Comparison of ENCODE assay signal across 16 mouse cellular contexts in genomic region chr10:93212699-93213098, GRCm38 (mm10).
"Had no signal": no experiment of that assay in that cellular context is flagged by ENCODE, and none has a peak within 500 bp of the region (broad histone marks: within the 10 kb centered on the region; RNA-seq: fewer than 3 reads in every experiment).

No protein-coding gene starts in this region.

- ATAC-seq: lung, postnatal 0 days; midbrain, embryonic 13.5 days; midbrain, embryonic 15.5 days had no signal

- H3K9ac ChIP-seq: liver, embryonic 15.5 days; lung, embryonic 15.5 days; midbrain, embryonic 13.5 days; midbrain, embryonic 15.5 days; neural tube, embryonic 12.5 days had no signal

- H3K4me3 ChIP-seq: liver, embryonic 15.5 days; lung, embryonic 15.5 days; megakaryocyte, embryonic 14.5 days; midbrain, embryonic 13.5 days; midbrain, embryonic 15.5 days; neural tube, embryonic 12.5 days had no signal

- H3K27me3 ChIP-seq: liver, embryonic 15.5 days; lung, embryonic 15.5 days; megakaryocyte, embryonic 14.5 days; midbrain, embryonic 13.5 days; midbrain, embryonic 15.5 days; neural tube, embryonic 12.5 days had no signal

- H3K27ac ChIP-seq: liver, embryonic 15.5 days; lung, embryonic 15.5 days; macrophage; midbrain, embryonic 13.5 days; midbrain, embryonic 15.5 days; neural tube, embryonic 12.5 days had no signal

- H3K9me3 ChIP-seq: liver, embryonic 15.5 days; lung, embryonic 15.5 days; midbrain, embryonic 13.5 days; midbrain, embryonic 15.5 days; neural tube, embryonic 12.5 days had no signal

- H3K4me1 ChIP-seq: midbrain, embryonic 15.5 days; neural tube, embryonic 12.5 days had no signal

- DNase-seq: lung, adult 2 months; lung, postnatal 14 days; lung, postnatal 36 days; right cerebral cortex, postnatal 14 days; thymus, adult 2 months; thymus, postnatal 25 days; thymus, postnatal 4 days had no signal

- H3K4me2 ChIP-seq: liver, embryonic 15.5 days; lung, embryonic 15.5 days; midbrain, embryonic 11.5 days; midbrain, embryonic 13.5 days; midbrain, embryonic 15.5 days; neural tube, embryonic 12.5 days had no signal
